Mouse (Mus musculus) frontal cortex, adult 2 months (tissue): ENCODE results near the gene Cd200r1. TPM values are rescaled to one million over a fixed set of nuclear protein-coding genes. Genes with fewer than 3 reads are reported as not detected.

ENCODE experiments used
- DNase-seq, 2 experiments: peaks; one replicate each; pipeline ENCODE4 v3.0.0; 2022; ENCODE audit warnings: low spot score in 1 of 2; ENCODE audit errors: extremely low spot score in 1 of 2
- polyA plus RNA-seq: library from polyadenylated mRNA; depleted of rRNA; stranded (reverse); fragments of >200 nt; gene quantifications from 2 replicates; pipeline ENCODE4 v1.2.3, GENCODE M21; 2012; rRNA removed

Gene Cd200r1
- polyA plus RNA-seq: 0.32 and 0.46 TPM in 2 replicates

- no peak for DNase-seq
These were observed at the start of gene Cd200r1 for GRCm38 (mm10) chr16:44765555-44766319. Cd200r1 (plus strand) TSS chr16:44765736.

- DNase-seq: peak in 1 of 2 experiments; percentile 73
These were observed 49.0 kb upstream of the Cd200r1 start for GRCm38 (mm10) chr16:44716305-44717140.

GRCm38 (mm10) chr16:44717141-44717634 is 48.3 kb upstream of the Cd200r1 start:
- no peak for DNase-seq

- DNase-seq: peak in 1 of 2 experiments; percentile 26
These were observed 47.7 kb upstream of the Cd200r1 start for GRCm38 (mm10) chr16:44717838-44718237.

GRCm38 (mm10) chr16:44719349-44719748 is 46.2 kb upstream of the Cd200r1 start:
- DNase-seq: no peak

- peak in 1 of 2 experiments; percentile 53 for DNase-seq
These were observed 45.0 kb upstream of the Cd200r1 start for GRCm38 (mm10) chr16:44720518-44720917.

GRCm38 (mm10) chr16:44722666-44723065 is 42.9 kb upstream of the Cd200r1 start:
- DNase-seq: no peak

GRCm38 (mm10) chr16:44724083-44724787 is 41.3 kb upstream of the Cd200r1 start, which contains the start of gene Nepro:
Nepro (plus strand) TSS chr16:44724301.
- DNase-seq: peak; percentile 84 to 92

- DNase-seq: peak; percentile 28 to 68
These were observed 40.7 kb upstream of the Cd200r1 start for GRCm38 (mm10) chr16:44724847-44725246.

GRCm38 (mm10) chr16:44725286-44726223 is 40.0 kb upstream of the Cd200r1 start:
- DNase-seq: peak; percentile 83 to 97

GRCm38 (mm10) chr16:44727525-44727924 is 38.0 kb upstream of the Cd200r1 start:
- DNase-seq: no peak

GRCm38 (mm10) chr16:44734059-44734458 is 31.5 kb upstream of the Cd200r1 start:
- DNase-seq: no peak

GRCm38 (mm10) chr16:44735676-44736075 is 29.9 kb upstream of the Cd200r1 start:
- no peak for DNase-seq

GRCm38 (mm10) chr16:44736118-44736517 is 29.4 kb upstream of the Cd200r1 start:
- no peak for DNase-seq

- DNase-seq: no peak
These were observed 22.8 kb upstream of the Cd200r1 start for GRCm38 (mm10) chr16:44742753-44743152.

GRCm38 (mm10) chr16:44745471-44745865 is 20.1 kb upstream of the Cd200r1 start:
- DNase-seq: no peak

GRCm38 (mm10) chr16:44745866-44746562 is 19.5 kb upstream of the Cd200r1 start, which contains the start of gene Gtpbp8:
Gtpbp8 (minus strand) TSS chr16:44746363.
- peak; percentile 83 to 93 for DNase-seq

- no peak for DNase-seq
These were observed 17.5 kb upstream of the Cd200r1 start for GRCm38 (mm10) chr16:44748007-44748406.

GRCm38 (mm10) chr16:44757700-44758099 is 7.8 kb upstream of the Cd200r1 start:
- no peak for DNase-seq
